Mouse (Mus musculus) lung, postnatal 14 days (tissue): ENCODE data around the gene Dock2.

Experiments used
- DNase-seq: peaks from one replicate; pipeline ENCODE4 v3.0.0; 2021

The Dock2 gene

DNA sequence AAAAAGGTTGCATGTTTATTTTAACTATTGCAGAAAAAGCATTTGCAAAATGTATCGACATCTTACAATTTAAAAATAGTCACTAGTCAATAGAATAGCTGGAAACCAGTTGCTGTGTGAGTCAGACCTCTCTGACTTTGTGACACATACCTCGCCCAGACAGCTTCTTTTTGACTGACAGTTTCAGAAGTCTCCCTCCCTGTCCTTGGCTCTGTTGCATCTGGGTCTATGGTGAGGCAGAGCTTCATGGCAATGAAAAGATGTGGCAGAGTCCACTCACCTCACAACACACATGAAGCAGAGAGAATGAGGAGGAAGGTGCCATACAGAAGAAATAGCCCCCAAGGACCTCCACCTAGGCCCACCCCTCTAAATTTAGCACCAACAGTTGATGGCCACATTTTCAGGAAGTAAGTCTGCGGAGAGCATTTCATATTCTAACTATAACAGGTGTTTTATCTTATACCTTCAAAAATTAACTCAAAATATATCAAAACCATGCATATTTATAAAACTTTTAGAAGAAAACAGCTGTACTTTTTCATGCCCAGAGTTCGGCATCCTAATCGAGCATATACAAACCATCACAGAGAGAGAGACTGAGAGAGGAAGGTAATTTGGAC is 19.8 kb downstream of the Dock2 start:
- DNase-seq = no peak

DNA sequence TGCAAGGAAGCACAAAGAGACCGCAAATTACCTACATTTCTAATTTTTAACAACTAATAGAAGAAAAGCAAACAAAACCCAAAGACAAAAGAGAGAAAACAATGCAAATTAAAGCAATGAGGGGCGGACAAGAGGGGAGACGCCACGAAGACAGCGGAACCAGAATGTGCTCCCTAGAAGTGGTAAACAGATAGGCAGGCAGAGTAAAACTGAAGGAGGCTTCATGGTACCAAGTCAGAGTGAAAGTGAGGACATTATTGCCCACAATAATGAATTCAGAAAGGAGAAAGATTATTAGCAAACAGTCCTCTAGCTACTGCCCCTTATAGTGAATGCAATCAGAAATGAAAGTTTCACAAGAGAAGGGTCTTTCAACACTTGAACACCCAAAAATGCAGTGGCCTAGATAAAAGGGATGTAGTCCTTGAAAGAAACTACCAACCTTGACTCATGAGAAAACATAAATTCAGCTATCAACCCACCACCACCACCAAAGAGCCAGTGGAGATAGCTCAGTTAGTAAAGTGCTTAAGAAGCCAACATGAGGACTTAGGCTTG is 21.0 kb downstream of the Dock2 start:
- no peak for DNase-seq

DNA sequence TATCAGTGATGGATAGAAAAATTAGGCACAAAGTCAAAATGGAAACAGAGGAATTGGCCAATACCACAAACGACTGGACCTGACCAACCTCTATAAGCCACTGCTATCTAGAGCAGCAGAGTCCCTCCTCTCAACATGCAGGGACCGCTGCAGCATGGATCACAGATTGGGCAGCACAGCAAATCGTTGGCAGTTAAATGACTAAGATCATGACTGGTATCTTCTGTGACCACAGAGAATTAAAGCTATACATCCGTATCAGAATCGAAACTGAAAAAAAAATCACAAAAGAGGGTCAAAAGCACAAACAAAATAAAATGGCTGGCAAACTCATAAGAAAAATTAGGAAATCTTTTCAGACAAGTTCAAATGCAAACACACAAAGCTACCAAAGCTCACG is 21.6 kb downstream of the Dock2 start:
- DNase-seq = no peak

DNA sequence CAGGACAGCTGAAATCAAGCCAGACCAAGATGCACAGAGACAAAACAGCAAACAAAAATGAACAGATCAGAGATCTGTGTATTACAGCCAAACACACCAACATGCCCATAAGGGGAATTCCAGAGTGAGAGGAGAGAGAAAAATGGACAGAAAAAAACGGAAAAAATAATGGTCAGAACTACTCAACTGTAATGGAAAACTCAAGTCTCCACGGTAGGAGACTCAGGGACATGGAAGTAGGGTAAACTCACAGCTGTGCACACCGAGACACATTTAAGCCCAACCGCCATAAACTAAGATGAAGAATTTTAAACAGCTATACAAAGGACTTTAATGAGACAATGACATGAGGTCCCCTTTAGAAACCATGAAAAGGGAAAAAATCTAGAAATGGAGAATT is 24.1 kb downstream of the Dock2 start:
- DNase-seq = no peak

DNA sequence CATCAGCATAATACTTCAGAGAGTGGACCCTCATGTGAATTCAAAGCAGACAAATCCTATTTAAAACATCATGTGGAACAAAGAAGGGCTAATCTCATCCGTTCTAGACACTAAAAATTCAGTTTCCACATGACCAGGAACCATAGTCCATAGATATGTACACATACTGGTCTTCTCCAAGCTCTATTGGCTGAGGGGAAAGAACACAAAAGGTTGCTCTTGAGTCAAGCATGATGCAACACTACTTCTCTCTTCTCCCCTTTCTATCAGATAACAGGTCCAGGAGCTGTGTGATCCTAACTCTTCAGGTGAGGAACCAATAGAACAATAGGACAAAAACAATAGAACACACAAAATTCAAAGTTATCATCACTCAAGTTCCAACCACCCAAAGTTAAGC is 42.6 kb downstream of the Dock2 start:
- no peak for DNase-seq

DNA sequence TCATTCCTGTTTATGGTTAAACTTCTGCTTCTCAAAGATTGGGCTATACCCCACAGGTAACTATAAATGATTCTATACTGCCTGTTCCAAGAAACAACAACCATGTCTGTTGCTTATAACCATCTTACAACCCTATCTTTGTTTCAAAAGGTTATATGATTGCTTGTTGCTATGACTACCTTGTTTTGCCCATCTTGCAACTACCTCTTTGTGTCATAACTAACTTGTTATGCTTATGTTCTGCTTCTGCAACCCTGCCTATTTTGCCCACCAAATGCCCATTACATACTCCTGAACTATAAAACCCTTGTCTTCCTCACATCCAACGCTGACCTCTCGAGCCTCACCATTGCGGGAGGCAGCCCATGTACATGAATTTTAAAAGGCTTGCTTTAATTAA is 43.9 kb downstream of the Dock2 start:
- no peak for DNase-seq

DNA sequence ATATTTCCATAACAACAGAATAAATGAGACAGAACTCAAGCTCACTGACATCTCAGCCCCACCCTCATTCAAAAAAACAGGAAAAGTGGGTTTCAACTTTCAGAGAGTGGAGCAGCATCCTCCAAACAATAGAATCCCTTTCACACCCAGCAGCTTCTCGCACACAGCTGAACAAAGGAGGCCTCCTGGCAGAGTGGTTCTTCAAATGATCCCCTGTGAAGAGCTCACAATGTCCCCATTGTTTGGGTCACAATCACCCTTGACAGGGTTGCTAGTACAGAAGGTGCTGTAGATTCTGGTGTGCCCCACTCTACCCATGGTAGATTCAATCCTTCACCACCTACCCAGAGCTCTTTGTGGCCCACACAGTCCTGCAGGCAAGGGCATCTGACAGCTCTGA is 44.7 kb downstream of the Dock2 start:
- DNase-seq = no peak

DNA sequence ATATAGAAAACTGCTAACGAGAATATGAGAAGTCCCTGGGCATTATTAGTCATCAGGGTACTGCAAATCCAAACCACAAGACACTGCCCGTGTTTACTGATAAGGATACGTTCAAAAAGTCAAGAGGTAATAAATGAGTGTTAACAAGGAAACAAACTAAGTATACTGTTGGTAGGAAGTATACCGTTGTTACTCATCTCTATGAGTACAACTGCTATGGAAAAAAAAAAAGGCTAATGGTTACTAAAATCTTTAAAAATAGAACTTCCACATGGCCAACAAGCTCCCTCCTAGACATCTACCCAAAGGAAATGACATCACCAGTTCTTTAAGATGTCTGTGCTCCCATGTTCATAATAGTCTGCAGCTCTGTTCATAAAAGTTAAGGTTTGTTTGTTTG is 46.5 kb downstream of the Dock2 start:
- DNase-seq = no peak

DNA sequence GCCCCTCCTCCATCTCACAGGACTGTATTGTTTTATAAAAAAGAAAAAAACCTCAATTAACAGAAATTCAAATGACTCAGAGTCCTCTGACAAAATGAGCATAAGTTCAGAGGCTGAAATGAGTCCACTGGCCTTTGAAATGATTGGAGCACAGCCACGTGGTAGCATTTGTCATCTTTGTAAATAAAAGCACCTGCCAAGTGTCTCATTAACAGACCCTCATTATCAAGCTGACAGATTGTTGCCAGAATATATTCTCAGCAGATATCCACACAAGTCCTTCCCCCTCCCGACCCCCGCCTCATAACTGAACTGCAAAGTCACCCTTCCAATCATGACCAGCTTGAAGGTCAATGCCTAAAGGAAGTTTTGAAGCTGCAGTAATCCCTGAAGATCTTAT is 49.7 kb downstream of the Dock2 start:
- DNase-seq = no peak

DNA sequence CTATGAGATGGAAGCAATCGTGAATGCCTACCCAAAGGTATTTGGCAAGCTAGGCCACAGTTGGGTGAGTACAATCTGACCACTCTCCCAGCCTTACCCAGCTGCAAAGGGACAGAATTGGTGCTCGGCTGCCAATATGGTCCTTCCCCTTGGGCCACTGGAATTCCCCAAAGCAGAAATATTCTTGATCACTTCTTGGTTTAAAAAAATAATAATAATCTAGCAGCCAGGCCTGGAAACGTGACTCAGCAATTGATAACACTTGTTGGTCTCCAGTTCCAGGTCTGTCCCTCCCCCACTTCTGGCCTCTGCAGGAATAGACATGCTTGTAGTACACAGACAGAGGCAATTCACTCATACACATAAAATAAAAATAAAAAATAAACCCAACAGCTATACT is 56.2 kb downstream of the Dock2 start:
- no peak for DNase-seq

DNA sequence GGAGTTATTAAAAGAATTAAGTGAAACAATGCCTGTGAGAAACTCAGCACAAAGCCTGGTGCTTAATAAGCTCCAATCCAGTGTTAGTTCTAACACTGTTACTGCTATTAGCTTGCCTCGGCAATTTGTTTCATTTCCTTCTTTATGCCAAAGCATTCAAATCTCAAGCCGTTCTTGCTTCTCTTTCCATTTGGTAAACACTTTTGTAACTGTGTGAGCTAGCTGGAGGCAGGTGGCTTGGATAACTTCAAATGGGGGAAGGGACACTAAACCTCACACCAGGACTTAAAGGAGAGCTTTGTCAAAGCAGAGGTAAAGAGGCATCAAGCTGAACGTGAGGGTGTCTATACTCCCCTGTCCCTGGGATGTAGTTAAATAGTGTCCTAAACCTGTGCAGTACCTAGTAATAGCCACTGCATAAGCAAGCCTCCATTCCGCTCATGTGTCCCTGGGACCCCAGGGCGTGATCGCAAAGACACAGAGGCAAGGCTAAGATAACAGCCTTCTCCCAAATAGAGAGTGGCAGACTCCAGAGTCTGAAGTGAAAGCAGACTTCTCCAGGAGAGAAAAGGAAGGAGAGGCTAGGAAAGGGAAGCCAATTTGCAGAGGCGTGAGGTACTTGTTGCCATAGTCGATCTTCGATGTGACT is 56.9 kb downstream of the Dock2 start:
- no peak for DNase-seq

DNA sequence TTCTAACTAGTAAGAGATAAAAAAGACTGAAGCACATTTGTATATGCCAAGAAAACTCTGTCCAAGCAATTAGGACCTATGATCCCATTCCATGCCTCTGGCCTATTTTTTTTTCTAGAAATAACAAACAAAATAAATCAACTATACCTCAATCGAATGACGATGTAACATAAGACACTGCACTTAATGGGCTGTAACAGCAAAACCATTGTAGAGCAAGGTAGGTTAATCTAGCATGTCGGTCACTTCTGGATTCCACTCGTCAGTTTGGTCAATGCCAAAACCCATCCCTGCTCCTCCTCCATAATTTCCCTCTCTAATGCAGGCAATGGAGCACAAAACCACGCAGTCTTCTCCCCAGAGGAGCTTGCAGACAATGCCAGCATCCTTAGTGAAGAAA is 70.3 kb downstream of the Dock2 start:
- no peak for DNase-seq

DNA sequence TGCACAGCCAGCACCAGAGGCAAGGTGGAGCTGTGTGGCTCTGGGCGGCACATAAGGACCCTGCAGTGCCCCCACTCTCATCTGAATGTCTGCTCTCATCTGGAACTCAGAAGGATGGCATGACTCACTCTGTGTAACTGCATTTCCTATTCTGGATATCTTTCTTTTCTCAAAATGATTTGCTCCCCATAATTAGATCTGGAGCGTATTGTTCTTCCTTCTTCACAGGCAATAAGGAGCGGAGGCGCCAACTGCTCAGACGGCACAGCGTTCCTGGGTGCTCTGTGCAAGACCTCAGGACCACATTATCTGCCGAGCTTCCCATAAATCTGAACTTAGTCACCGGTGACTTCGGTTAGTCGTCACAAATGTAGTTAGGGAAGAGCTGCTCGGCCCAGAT is 75.4 kb downstream of the Dock2 start:
- no peak for DNase-seq

DNA sequence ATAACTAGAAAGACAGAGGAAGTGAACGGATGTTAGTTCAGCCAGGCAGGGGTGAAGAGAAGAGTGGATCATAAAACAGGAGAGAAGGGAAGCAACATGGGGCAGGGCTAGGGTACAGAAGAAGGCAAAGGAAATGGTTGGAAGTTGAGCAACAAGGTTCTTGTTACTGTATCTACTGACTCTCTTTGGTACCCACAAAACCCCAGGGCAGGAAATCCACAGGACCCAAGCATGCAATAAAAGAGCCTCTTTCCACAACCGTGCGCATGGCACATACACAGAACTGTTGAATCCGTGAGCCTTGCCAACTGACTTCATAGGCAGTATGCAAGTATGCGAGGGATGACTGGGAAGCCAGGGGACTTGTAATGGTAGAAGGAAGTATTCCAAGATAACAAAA is 76.3 kb downstream of the Dock2 start:
- DNase-seq = no peak

DNA sequence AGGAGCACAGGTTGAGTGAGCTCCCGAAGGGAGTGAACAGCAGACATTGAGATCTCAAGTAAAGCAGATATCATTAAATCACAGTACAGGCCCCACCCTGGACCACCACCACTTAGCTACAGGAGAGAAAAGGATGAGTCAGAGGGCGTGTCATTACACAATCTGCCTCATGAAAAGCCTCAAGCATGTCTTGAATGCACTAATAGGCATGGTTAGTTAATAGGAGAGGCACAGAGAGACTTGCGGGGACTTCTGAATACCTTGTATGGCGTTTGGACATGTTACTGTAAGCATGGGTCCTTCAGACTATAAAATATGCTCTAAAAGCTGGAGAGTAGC is 78.6 kb downstream of the Dock2 start:
- no peak for DNase-seq

DNA sequence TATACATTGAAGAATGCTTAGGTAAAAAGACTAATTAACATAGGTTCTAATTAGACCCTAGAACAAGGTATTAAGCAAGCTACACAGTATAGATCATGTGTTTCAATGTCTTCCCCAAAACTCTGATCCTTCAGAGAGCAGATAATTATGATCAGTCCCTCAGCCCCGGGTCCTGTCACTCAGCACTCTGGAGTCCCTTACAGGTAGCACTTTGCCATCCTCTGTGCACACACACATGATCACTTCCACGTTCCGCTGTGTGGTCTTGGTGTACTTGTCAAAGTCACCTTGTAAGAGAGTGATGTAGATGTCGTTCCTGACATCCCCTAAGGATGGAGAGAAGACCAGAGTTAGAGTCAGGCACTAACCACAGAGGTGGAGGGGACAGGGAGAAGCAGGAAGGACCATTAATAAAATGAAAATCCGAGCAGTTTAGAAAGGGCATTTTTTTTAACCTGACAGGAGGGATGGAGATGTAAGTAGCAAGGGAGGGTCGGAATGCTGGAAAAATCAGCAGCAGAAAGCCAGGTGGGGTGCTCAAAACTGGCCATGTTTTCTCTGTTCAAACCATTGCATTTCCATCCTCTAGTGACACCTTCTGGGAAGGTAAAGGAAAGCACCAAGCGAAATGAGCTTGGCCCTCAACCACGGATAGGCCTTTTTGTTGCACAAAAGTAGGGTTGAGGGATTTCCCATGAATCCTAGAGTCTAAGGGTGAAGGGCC is 79.1 kb downstream of the Dock2 start:
- no peak for DNase-seq

DNA sequence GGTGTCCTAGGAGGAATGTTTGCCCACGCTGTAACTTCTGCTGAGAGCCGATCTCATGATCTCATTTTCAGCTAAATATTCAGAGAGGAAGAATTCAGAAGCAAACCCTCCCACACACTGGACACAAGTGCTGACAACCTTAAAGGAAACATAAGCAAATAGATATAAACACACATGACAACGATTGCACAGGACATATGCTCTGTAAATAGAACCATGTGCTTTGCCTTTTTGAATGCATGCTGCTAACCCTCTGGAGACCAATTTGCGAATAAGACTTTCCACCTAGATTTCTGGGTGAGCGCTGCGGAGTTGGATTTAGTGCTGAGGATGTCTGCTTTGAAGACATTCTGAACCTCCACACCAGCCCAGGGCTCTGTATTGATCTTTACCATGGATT is 79.8 kb downstream of the Dock2 start:
- no peak for DNase-seq

DNA sequence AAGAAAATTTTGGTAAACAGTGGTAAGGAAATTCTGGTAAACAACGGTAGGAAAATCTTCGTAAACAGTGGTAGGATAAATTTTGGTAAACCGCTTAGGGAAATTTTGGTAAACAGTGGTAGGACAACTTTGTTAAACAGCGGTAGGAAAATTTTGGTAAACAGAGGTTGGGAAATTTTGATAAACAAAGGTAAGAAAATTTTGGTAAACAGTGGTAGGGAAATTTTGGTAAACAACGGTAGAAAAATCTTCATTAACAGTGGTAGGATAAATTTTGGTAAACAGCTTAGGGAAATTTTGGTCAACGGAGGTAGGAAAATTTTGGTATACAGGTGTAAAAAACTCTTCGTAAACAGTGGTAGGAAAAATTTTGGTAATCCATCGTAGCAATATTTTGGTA is 101.9 kb downstream of the Dock2 start:
- no peak for DNase-seq

DNA sequence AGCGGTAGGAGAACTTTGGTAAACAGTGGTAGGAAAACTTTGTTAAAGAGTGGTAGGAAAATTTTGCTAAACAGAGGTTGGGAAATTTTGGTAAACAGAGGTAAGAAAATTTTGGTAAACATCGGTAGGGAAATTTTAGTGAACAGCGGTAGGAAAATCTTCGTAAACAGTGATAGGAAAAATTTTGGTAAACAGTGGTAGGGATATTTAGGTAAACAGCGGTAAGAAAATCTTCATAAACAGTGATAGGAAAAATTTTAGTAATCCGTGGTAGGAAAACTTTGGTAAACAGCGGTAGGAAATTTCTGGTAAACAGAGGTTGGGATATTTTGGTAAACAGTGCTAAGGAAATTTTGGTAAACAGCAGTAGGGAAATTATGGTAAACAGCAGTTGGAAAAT is 239.1 kb downstream of the Dock2 start:
- DNase-seq = no peak

DNA sequence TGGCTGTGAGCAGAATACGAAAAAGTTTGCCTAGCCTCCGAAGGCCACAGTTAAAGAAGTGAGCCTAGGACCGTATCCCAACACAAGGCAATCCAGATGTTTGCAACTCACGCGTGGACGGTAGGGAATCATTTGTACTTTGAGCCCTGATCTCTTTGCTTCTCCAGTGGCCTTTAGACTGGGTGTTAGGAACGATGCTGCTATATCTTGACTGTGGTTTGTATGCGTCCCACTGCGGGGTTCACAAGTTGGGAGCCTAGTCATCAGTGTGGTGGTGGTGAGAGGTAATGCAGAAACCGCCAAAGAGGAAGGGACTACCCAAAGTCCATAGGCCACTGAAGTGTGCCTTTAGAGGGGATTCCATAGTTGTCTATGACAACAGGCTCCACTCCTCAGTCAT is 251.6 kb downstream of the Dock2 start:
- DNase-seq = no peak

DNA sequence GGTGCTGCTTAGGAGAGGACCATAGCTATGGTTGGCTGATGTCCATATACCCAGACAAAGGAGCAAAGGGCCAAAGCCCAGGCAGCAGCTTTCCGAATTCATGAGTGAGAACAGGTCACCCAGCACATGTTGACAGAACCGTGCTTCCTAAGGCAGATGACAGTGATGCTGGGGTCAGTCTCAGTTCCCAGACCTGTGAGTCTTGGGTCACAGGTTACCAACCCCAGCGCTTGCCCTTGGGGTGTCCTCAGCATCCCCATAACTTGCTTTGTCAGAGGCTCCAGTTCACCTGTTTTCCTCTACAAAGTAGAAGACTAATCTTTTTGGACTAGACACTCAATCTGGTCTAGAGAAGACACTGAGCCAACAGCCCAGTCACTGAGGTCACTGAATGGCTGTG is 252.7 kb downstream of the Dock2 start:
- no peak for DNase-seq

DNA sequence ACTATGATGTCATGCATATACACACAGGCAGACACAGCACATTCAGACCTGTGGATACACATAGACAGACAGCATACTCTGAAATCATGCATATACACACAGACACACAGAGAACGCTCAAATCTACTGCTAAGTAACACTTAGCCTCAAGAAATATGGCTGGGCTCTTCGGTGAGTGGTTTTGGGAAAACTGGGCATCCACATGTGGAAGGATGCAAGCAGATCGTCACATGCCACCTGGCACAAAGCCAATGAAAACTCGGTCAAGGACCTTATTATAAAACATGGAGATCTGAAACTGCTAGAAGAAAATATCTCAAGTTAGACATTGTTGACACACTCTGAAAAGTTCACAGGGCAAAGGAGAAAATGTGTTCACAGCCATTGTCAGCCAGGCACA is 255.7 kb downstream of the Dock2 start:
- no peak for DNase-seq

DNA sequence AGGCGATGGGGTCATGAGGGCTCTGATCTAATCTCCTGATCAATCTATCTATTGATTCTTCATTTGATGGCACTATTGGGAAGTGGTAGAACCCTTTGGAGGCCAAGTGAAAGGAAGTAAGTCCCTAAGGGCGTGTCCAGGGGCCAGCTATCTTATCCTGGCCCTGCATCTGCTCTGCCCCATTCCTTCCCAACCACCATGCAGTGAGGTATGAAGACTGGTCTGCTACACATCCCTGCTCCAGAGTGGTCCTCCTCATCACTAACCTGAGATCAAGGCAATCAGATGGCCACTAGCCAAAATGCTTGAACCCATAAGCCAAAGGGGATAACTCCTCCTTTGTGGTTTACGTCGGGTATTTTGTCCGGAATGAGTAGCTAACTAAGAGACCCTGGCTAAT is 256.5 kb downstream of the Dock2 start:
- DNase-seq = no peak

DNA sequence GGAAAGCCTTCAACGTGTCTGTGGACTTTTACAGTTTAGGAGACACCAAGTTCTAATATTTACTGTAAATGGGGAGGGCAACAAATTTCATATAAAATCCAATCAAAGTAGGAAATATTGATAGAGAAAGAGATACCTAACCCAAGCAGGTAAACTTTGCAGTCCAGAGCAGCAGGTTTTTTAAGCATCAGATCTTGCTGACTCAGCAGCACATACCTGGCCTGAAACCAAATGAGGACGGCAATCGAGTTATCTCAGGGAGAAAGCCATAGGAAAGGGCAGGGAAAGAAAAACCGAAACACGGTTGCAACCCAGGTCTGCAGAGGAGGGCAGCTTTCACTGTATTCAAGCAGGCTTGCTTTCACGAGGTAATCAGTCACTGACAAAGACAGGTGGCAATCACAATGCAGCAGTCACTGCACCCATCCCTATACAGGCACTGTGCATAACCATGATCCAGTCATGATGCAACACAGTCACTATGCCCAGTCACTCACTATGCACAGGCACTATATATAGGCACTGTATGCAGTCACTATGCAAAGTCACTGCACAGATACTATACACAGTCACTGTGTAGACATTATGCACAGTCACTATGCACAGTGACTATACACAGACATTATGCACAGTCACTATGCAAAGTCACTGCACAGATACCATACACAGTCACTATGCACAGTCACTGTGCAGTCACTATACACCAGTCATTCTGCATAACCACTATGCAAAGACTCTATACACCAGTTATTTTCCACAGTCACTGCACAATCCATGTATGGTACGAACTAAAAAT is 258.4 kb downstream of the Dock2 start:
- DNase-seq = no peak
